Mouse (Mus musculus) hindbrain, embryonic 11.5 days (tissue): Measurements from ENCODE around the gene Slc25a5. TPM values are rescaled to one million over a fixed set of nuclear protein-coding genes. Genes with fewer than 3 reads are reported as not detected.

Source experiments
- ATAC-seq: fragments of 200-750 bp; cut with Nextera tagmentation; 2 replicates; pipeline ENCODE4 v1.8.0; 2017; ENCODE audit warnings: mild to moderate bottlenecking, moderate TSS enrichment, moderate library complexity; ENCODE audit not compliant: low FRiP score
- DNase-seq: peaks from one replicate; pipeline ENCODE4 v3.0.0-alpha.2; 2015; ENCODE audit warnings: low spot score
- H3K27ac ChIP-seq: fragments of 300-500 bp; sonication (generic); 2 replicates; pipeline ENCODE4 v1.5.1; 2014; ENCODE audit warnings: mild to moderate bottlenecking, low read depth, low read length
- H3K27me3 ChIP-seq: fragments of 300-500 bp; sonication (generic); 2 replicates; pipeline ENCODE4 v1.6.1; 2014; ENCODE audit warnings: mild to moderate bottlenecking, low read length, moderate library complexity, mixed read lengths; ENCODE audit not compliant: control insufficient read depth, insufficient read depth
- H3K36me3 ChIP-seq: fragments of 300-500 bp; sonication (generic); 2 replicates; pipeline ENCODE4 v1.6.1; 2014; ENCODE audit warnings: mild to moderate bottlenecking, low read length, moderate library complexity, mixed read lengths; ENCODE audit not compliant: control insufficient read depth, insufficient read depth
- H3K4me1 ChIP-seq: fragments of 300-500 bp; sonication (generic); replicated peaks from 2 replicates; pipeline ENCODE4 v1.6.1; 2014; ENCODE audit warnings: low read length, mixed read lengths; ENCODE audit not compliant: control insufficient read depth, insufficient read depth
- H3K4me2 ChIP-seq: fragments of 300-500 bp; sonication (generic); replicated peaks from 2 replicates; pipeline ENCODE4 v1.6.1; 2014; ENCODE audit warnings: mild to moderate bottlenecking, low read depth, low read length
- H3K4me3 ChIP-seq: fragments of 300-500 bp; sonication (generic); 2 replicates; pipeline ENCODE4 v1.5.1; 2014; ENCODE audit warnings: low read depth, low read length
- H3K9ac ChIP-seq: fragments of 300-500 bp; sonication (generic); 2 replicates; pipeline ENCODE4 v1.6.1; 2014; ENCODE audit warnings: low read depth, low read length
- H3K9me3 ChIP-seq: fragments of 300-500 bp; sonication (generic); 2 replicates; pipeline ENCODE4 v1.6.1; 2016; ENCODE audit warnings: low read length; ENCODE audit not compliant: control insufficient read depth
- WGBS: fragments of 180-500 bp; shearing (Covaris S2); extraction: QIAGEN DNeasy Blood & Tissue Kit; methylation state at CpG from one replicate; pipeline ENCODE4 v1.1.7; 2014; 5-methylcytosine and 5-hydroxymethylcytosine counted together
- polyA plus RNA-seq: library from polyadenylated mRNA; unstranded; fragments of >200 nt; fragmentation: Nextera tagmentation; extraction: Ambion mirVana; gene quantifications from 2 replicates; pipeline ENCODE4 v1.2.1, GENCODE M21; 2014

The Slc25a5 gene
- polyA plus RNA-seq, 1 experiment from 2014 or later, result 838 TPM

DNA sequence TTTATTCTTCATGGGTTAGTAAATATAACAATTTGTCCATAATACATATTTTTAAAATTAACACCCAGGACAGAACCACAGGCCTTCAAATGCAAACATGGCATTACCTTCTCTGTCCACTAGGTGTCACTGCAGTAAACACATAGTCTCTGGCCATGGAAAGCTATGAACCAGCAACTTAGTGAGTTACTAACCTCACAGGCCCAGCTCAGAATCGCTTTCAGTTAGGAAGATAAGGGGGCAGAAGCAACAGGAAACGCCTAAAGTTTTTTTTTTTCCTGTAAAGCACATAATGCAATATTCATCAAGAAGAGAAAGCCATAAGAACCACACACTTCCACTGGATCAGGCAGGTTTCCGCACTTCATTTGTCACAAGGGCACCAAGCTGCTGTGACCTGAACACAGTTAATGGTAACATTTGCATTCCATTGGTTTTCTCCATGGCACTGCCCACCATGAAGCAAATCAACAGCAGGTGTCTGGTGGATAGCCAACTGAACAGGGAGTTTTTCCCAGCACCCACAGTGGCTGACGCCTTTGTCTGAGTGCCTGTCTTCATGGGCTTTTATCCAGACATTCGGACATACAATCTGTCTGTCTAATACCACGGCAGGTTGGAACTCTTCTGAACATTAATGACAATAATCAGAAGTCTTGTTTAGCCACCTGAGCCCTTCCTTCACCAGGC is 34.4 kb upstream of the Slc25a5 start:
- Histone ChIP-seq H3K4me2 (no peak overlapping the region), H3K9ac (no peak overlapping the region), H3K36me3 (no peaks in the 10 kb centered on the region), H3K27me3 (no peaks in the 10 kb centered on the region), H3K9me3 (no peaks in the 10 kb centered on the region), H3K4me1 (no peaks in the 10 kb centered on the region), H3K4me3 (no peak overlapping the region), H3K27ac (peak overlapping the region; percentile 19)
- peak; percentile 61; the same call in 1 of the 2 replicates for ATAC-seq
- peak; percentile 73 for DNase-seq
- 48% methylated on average over 6 of the region's 6 CpGs for WGBS

DNA sequence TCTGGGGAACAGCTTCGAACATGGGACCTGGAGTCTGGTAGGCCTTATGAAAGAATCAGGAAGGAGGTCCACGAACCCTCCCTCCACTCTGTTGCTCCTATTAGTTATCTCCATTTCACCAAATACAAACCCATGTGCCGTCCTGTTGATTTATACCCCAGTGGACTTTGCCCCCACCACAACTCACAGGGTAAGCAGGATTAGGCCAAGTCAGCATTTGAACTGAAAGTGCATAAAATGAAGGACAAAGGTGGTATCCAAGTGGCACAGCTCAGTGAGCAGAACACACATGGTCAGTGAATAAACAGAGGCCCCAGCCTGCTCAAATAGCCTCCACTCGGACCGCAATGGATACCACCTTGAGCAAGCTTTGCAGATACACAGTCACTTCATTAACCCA is 33.2 kb upstream of the Slc25a5 start:
- Histone ChIP-seq H3K27me3 (no peaks in the 10 kb centered on the region), H3K27ac (peak overlapping the region; percentile 24; the same call in 1 of the 2 replicates), H3K9me3 (no peaks in the 10 kb centered on the region), H3K9ac (no peak overlapping the region), H3K36me3 (no peaks in the 10 kb centered on the region), H3K4me1 (no peaks in the 10 kb centered on the region), H3K4me2 (no peak overlapping the region; the same call in none of the 2 replicates), H3K4me3 (no peak overlapping the region)
- ATAC-seq, result no peak
- 66% methylated on average over 5 of the region's 5 CpGs for WGBS
- DNase-seq, result no peak

DNA sequence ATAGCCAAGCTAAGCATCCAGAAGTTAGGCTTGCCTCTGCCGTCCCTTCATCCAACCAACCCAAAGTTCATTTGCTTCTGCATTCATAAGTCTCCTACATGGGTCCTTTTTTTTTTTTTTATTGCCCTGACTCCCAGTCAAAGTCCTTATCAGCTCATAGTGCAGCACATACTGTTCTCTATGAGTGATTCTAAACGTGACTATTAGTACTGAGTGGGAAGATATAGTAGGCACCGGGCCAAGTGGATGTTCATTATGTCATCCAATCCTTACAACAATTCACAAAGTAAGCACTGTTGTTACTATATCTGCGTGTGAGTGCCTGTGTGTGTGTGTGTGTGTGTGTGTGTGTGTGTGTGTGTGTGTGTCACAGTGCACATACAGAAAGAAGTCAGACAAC is 32.6 kb upstream of the Slc25a5 start:
- DNase-seq (no peak), ATAC-seq (no peak)
- Histone ChIP-seq H3K27me3 (no peaks in the 10 kb centered on the region), H3K9me3 (no peaks in the 10 kb centered on the region), H3K27ac (peak overlapping the region; percentile 75), H3K9ac (no peak overlapping the region), H3K36me3 (no peaks in the 10 kb centered on the region), H3K4me2 (no peak overlapping the region; the same call in 1 of the 2 replicates), H3K4me3 (no peak overlapping the region), H3K4me1 (no peaks in the 10 kb centered on the region)
- WGBS, result 69% methylated on average over 4 of the region's 4 CpGs

DNA sequence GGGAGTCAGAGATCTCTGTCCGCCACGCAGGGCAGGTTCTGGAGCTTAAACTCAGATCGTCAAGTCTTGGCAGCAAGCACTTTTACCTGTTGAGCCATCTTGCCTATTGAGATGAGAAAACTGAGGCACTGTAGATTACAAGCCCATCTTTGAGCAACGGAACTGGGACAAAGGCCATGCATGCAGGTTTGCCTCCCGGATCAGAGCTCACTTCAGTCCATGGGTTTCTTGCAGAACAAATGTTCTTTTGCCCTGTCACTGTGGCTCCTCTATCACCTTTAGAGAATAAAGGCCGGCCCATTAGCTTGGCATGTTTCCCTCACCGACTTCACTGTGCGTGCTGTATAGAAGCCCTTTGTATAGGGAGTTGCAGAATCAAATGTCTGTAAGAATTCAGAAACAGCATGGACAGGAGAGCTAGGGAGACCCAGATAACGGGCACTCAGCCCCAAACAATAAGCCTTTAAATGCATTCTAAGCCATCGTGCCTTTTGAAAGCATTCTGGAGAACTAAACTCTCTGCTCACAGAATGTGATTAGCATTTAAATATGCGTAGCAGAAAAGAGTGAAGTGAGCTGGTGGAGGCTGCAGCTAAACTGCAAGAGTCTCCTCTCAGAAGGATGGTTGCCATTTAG is 32.0 kb upstream of the Slc25a5 start:
- WGBS, result 40% methylated on average over 11 of the region's 11 CpGs
- peak; percentile 75 for ATAC-seq
- no peaks in the 10 kb centered on the region for H3K36me3 ChIP-seq
- H3K4me1 ChIP-seq, result no peaks in the 10 kb centered on the region
- H3K9me3 ChIP-seq, result no peaks in the 10 kb centered on the region
- H3K9ac ChIP-seq, result no peak overlapping the region
- H3K4me2 ChIP-seq, result peak overlapping the region; percentile 7; the same call in 1 of the 2 replicates
- H3K27me3 ChIP-seq, result no peaks in the 10 kb centered on the region
- no peak overlapping the region for H3K4me3 ChIP-seq
- peak; percentile 25 for DNase-seq
- peak overlapping the region; percentile 75 for H3K27ac ChIP-seq

DNA sequence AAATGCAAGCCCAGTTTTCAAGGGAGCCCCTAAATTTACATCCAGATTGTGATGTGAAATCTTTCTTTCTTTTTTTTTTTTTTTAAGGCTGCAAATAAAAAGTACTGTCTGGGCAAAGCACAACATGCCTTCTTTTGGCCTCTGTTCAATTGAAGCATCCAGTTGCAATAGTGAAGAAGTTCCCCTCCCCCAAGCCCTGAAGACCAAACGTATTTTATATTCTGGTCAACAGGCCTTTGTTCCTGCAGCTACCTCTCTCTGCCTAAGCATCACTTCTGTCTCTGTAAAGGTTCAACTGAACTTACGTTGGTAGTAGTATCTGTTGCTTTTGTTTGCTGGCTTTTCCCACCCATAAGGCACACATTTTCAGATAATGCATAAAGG is 31.5 kb upstream of the Slc25a5 start:
- Histone ChIP-seq H3K9me3 (no peaks in the 10 kb centered on the region), H3K4me3 (no peak overlapping the region), H3K4me1 (no peaks in the 10 kb centered on the region), H3K27me3 (no peaks in the 10 kb centered on the region), H3K4me2 (no peak overlapping the region), H3K27ac (peak overlapping the region; percentile 75), H3K36me3 (no peaks in the 10 kb centered on the region), H3K9ac (0 out of 2 replicates have a peak overlapping the region, but pooled peaks have one; percentile 24)
- peak; percentile 42 for DNase-seq
- WGBS, result 21% methylated on average over 2 of the region's 2 CpGs
- ATAC-seq, result peak; percentile 31

DNA sequence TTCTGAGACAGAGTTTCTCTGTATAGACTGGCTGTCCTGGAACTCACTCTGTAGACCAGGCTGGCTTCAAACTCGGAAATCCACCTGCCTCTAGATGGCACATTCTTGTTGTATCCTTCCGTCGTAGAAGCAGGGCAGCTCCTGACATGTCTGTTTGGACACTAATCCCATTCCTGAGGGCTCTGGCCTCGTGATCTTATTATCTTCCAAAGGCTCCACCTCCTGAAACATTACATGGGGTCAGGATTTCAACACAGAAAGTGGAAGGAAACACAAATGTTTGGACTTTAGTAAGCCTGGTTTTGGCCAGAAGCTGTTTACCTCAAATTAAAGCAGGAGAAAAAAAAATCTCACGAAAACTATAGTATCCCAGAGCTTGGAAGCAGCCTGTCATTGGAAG is 28.1 kb upstream of the Slc25a5 start:
- Histone ChIP-seq H3K9ac (no peak overlapping the region), H3K4me3 (no peak overlapping the region), H3K4me1 (no peaks in the 10 kb centered on the region), H3K36me3 (no peaks in the 10 kb centered on the region), H3K27me3 (no peaks in the 10 kb centered on the region), H3K4me2 (no peak overlapping the region), H3K27ac (no peak overlapping the region), H3K9me3 (no peaks in the 10 kb centered on the region)
- 86% methylated on average over 5 of the region's 5 CpGs for WGBS
- ATAC-seq (no peak), DNase-seq (no peak)

DNA sequence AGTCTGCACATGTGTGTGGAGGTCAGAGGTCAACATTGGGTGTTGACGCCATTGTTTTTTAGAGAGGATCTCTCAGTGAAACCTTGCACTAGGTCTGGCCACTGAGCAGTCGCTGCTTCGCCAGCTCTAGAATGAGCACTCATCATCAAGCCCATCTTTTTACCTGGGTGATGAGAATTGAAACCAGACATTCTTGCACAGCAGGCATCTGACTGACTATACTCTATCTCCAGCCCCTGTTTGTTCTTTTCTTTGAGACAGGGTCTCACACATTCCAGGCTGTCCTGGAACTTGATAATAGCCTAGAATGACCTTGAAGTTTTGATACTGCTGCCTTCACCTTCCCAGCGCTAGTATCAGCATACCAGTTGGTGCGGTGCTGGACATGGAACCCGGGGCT is 22.9 kb upstream of the Slc25a5 start:
- no peak overlapping the region for H3K9ac ChIP-seq
- DNase-seq (no peak), ATAC-seq (no peak)
- H3K36me3 ChIP-seq, result no peaks in the 10 kb centered on the region
- H3K4me3 ChIP-seq, result no peak overlapping the region
- H3K27ac ChIP-seq, result no peak overlapping the region
- H3K27me3 ChIP-seq, result no peaks in the 10 kb centered on the region
- H3K4me1 ChIP-seq, result no peaks in the 10 kb centered on the region
- WGBS, result 80% methylated on average over 6 of the region's 6 CpGs
- no peak overlapping the region for H3K4me2 ChIP-seq
- no peaks in the 10 kb centered on the region for H3K9me3 ChIP-seq

DNA sequence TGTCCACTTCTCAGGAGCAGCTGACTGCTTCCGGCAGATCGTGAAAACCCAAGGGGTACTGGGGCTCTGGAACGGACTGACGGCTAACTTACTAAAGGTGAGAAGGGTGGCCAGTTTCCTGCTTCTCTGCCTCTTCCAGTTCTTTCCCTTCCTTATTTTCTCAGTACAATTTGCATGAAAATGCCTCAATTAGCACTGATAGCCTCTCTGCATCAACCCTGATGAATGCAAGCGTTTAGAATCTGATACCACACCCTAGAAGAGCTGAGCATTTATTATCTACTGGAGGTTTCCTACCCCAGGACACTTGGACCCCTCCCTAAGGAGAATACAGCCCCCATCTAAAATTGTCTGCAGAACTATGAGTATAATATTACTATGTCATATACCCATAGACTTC is 19.9 kb upstream of the Slc25a5 start:
- 88% methylated on average over 5 of the region's 5 CpGs for WGBS
- no peak overlapping the region for H3K4me2 ChIP-seq
- no peak for ATAC-seq
- H3K9me3 ChIP-seq, result no peaks in the 10 kb centered on the region
- H3K27me3 ChIP-seq, result no peaks in the 10 kb centered on the region
- no peak overlapping the region for H3K27ac ChIP-seq
- H3K4me3 ChIP-seq, result no peak overlapping the region
- H3K4me1 ChIP-seq, result no peaks in the 10 kb centered on the region
- no peak for DNase-seq
- H3K36me3 ChIP-seq, result no peaks in the 10 kb centered on the region
- no peak overlapping the region for H3K9ac ChIP-seq

DNA sequence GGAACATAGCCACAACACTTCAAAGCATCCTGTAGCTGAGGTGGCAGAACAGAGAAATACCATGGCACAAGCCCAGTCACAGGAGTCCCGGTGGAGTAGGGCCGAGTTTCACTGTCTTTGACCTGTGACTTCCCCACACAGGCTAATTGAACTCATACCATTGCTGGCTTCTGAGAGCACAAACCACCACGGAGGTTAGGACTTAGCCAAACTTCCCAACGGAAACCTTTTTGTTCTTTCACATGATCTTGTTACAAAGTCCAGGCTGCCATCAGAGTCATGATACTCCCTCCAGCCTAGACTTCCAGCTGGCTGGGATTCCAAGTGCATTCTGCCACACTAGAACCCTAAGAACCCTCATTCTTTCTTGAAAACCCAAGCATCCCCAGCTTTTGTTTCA is 17.8 kb upstream of the Slc25a5 start:
- H3K36me3 ChIP-seq, result no peaks in the 10 kb centered on the region
- no peak for ATAC-seq
- DNase-seq, result no peak
- H3K27me3 ChIP-seq, result no peaks in the 10 kb centered on the region
- no peak overlapping the region for H3K4me3 ChIP-seq
- H3K9ac ChIP-seq, result no peak overlapping the region
- no peaks in the 10 kb centered on the region for H3K9me3 ChIP-seq
- no peaks in the 10 kb centered on the region for H3K4me1 ChIP-seq
- no peak overlapping the region for H3K4me2 ChIP-seq
- H3K27ac ChIP-seq, result no peak overlapping the region
- 75% methylated on average over 4 of the region's 4 CpGs for WGBS
